Mouse (Mus musculus): ENCODE measurements around the gene Fgf9. TPM values are rescaled to one million over a fixed set of nuclear protein-coding genes. Genes with fewer than 3 reads are reported as not detected.

Gene Fgf9
- total RNA-seq (2023), result not detected

GRCm38 (mm10) chr14:58070481-58071119, at the start of gene Fgf9:
Gene Fgf9, plus strand, starts transcription at chr14:58070547.

Other genes starting within 250 kb of the Fgf9 start
- 1.1 TPM for gene Ska3, start 244.4 kb upstream of the Fgf9 start, total RNA-seq (2023)
- 52.9 TPM for gene Mrpl57, start 244.3 kb upstream of the Fgf9 start, total RNA-seq (2023)
- gene Zdhhc20, start 180.3 kb upstream of the Fgf9 start, total RNA-seq (2023), result 80.9 TPM
- 42.0 TPM for gene Micu2, start 71.3 kb upstream of the Fgf9 start, total RNA-seq (2023)